Mouse (Mus musculus) liver, postnatal 0 days (tissue): ENCODE measurements around the gene Uqcc2. TPM values are rescaled to one million over a fixed set of nuclear protein-coding genes. Genes with fewer than 3 reads are reported as not detected.

Source experiments
- ATAC-seq: fragments of 200-750 bp; cut with Nextera tagmentation; 2 replicates; pipeline ENCODE4 v1.8.0; 2017; ENCODE audit warnings: mild to moderate bottlenecking, moderate library complexity
- DNase-seq: peaks from one replicate; pipeline ENCODE4 v3.0.0-alpha.2; 2016
- H3K27ac ChIP-seq: fragments of 300-500 bp; sonication (generic); 2 replicates; pipeline ENCODE4 v1.5.1; 2014; ENCODE audit warnings: antibody characterized with exemption, moderate library complexity, mild to moderate bottlenecking, low read depth
- H3K27me3 ChIP-seq: fragments of 300-500 bp; sonication (generic); 2 replicates; pipeline ENCODE4 v1.6.1; 2014; ENCODE audit warnings: low read length, control low read depth, mixed read lengths; ENCODE audit not compliant: insufficient read depth
- H3K36me3 ChIP-seq: fragments of 300-500 bp; sonication (generic); replicated peaks from 2 replicates; pipeline ENCODE4 v1.6.1; 2014; ENCODE audit warnings: mild to moderate bottlenecking, control low read depth, low read length, moderate library complexity, mixed read lengths; ENCODE audit not compliant: insufficient read depth
- H3K4me1 ChIP-seq: fragments of 300-500 bp; sonication (generic); 2 replicates; pipeline ENCODE4 v1.6.1; 2014; ENCODE audit warnings: antibody characterized with exemption, mild to moderate bottlenecking, control low read depth; ENCODE audit not compliant: insufficient read depth
- H3K4me2 ChIP-seq: fragments of 300-500 bp; sonication (generic); 2 replicates; pipeline ENCODE4 v1.6.1; 2014; ENCODE audit warnings: low read depth, mild to moderate bottlenecking, low read length, moderate library complexity, mixed read lengths
- H3K4me3 ChIP-seq: fragments of 300-500 bp; sonication (generic); 2 replicates; pipeline ENCODE4 v1.5.1; 2014; ENCODE audit warnings: low read depth, low read length
- H3K9ac ChIP-seq: fragments of 300-500 bp; sonication (generic); replicated peaks from 2 replicates; pipeline ENCODE4 v1.6.1; 2014; ENCODE audit warnings: mild to moderate bottlenecking, moderate library complexity
- H3K9me3 ChIP-seq: fragments of 300-500 bp; sonication (generic); 2 replicates; pipeline ENCODE4 v1.6.1; 2016; ENCODE audit warnings: mild to moderate bottlenecking, control low read depth, low read length, mixed read lengths
- CTCF ChIP-seq: sonication (generic); IDR thresholded peaks from 2 replicates; pipeline ENCODE4 v1.5.1; 2016; ENCODE audit warnings: antibody characterized with exemption, low read depth
- EP300 ChIP-seq: IDR thresholded peaks from 2 replicates; pipeline ENCODE4 v1.6.1; 2016; ENCODE audit warnings: antibody characterized with exemption, low read depth, mild to moderate bottlenecking
- WGBS: fragments of 180-500 bp; shearing (Covaris S2); extraction: QIAGEN DNeasy Blood & Tissue Kit; methylation state at CpG from one replicate; pipeline ENCODE4 v1.1.7; 2014; ENCODE audit not compliant: insufficient replicate concordance; 5-methylcytosine and 5-hydroxymethylcytosine counted together
- polyA plus RNA-seq: library from polyadenylated mRNA; unstranded; fragments of >200 nt; fragmentation: Nextera tagmentation; extraction: Ambion mirVana; gene quantifications from 2 replicates; pipeline ENCODE4 v1.2.1, GENCODE M21; 2015

Gene Uqcc2
- polyA plus RNA-seq, 1 experiment from 2014 or later = 107 TPM

- WGBS = 75% methylated on average over 8 of the region's 8 CpGs
- Histone ChIP-seq H3K27me3 (no peaks in the 10 kb centered on the region), H3K4me1 (0 out of 2 replicates have a peak, but pooled peaks cover 8% of the 10 kb centered on the region), H3K4me2 (no peak overlapping the region), H3K36me3 (peaks cover 10% of the 10 kb centered on the region), H3K4me3 (no peak overlapping the region), H3K9me3 (no peaks in the 10 kb centered on the region), H3K27ac (no peak overlapping the region), H3K9ac (no peak overlapping the region)
- no peak for TF ChIP-seq EP300
- no peak for TF ChIP-seq CTCF
- DNase-seq (no peak), ATAC-seq (no peak)
Observed at GRCm38 (mm10) chr17:27119954-27120353, 13.8 kb downstream of the Uqcc2 start.

- Histone ChIP-seq H3K27me3 (no peaks in the 10 kb centered on the region), H3K4me1 (0 out of 2 replicates have a peak, but pooled peaks cover 8% of the 10 kb centered on the region), H3K4me2 (no peak overlapping the region), H3K9ac (no peak overlapping the region), H3K27ac (no peak overlapping the region), H3K4me3 (no peak overlapping the region), H3K36me3 (peaks cover 13% of the 10 kb centered on the region), H3K9me3 (no peaks in the 10 kb centered on the region)
- DNase-seq (no peak), ATAC-seq (no peak)
- TF ChIP-seq EP300 (no peak), CTCF (no peak)
- WGBS = 81% methylated on average over 4 of the region's 4 CpGs
Observed at GRCm38 (mm10) chr17:27119540-27119895, 14.2 kb downstream of the Uqcc2 start.

- Histone ChIP-seq H3K27ac (no peak overlapping the region), H3K4me1 (0 out of 2 replicates have a peak, but pooled peaks cover 4% of the 10 kb centered on the region), H3K36me3 (peaks cover 11% of the 10 kb centered on the region), H3K9me3 (no peaks in the 10 kb centered on the region), H3K4me2 (no peak overlapping the region), H3K9ac (no peak overlapping the region), H3K27me3 (no peaks in the 10 kb centered on the region), H3K4me3 (no peak overlapping the region)
- 65% methylated on average over 25 of the region's 25 CpGs for whole genome bisulfite sequencing
- TF ChIP-seq CTCF (no peak), EP300 (no peak)
- no peak for DNase-seq
- ATAC-seq = no peak
Observed at GRCm38 (mm10) chr17:27118676-27119539, 14.8 kb downstream of the Uqcc2 start.

GRCm38 (mm10) chr17:27110072-27110471, 23.6 kb downstream of the Uqcc2 start:
- no peaks in the 10 kb centered on the region for H3K4me1 ChIP-seq

GRCm38 (mm10) chr17:27107936-27108335, 25.8 kb downstream of the Uqcc2 start:
- TF ChIP-seq CTCF (no peak), EP300 (no peak)
- DNase-seq (no peak), ATAC-seq (no peak)
- no peaks in the 10 kb centered on the region for H3K27me3 ChIP-seq
- no peaks in the 10 kb centered on the region for H3K4me1 ChIP-seq
- no peak overlapping the region for H3K27ac ChIP-seq
- H3K9ac ChIP-seq = no peak overlapping the region
- peaks cover 2% of the 10 kb centered on the region; the same call in 1 of the 2 replicates for H3K36me3 ChIP-seq
- WGBS = 72% methylated on average over 6 of the region's 6 CpGs
- H3K4me2 ChIP-seq = no peak overlapping the region
- H3K9me3 ChIP-seq = no peaks in the 10 kb centered on the region
- H3K4me3 ChIP-seq = no peak overlapping the region

More at GRCm38 (mm10) chr17:27110072-27110471, 23.6 kb downstream of the Uqcc2 start:
- H3K27ac ChIP-seq = no peak overlapping the region
- H3K4me3 ChIP-seq = no peak overlapping the region
- DNase-seq = no peak
- H3K36me3 ChIP-seq = peaks cover 5% of the 10 kb centered on the region; the same call in 1 of the 2 replicates
- no peak for TF ChIP-seq CTCF
- no peak for TF ChIP-seq EP300
- no peak overlapping the region for H3K9ac ChIP-seq
- H3K4me2 ChIP-seq = no peak overlapping the region
- ATAC-seq = no peak
- H3K9me3 ChIP-seq = no peaks in the 10 kb centered on the region
- WGBS = 83% methylated on average over 7 of the region's 7 CpGs
- no peaks in the 10 kb centered on the region for H3K27me3 ChIP-seq

- TF ChIP-seq EP300 (no peak), CTCF (peak; percentile 62)
- 83% methylated on average over 9 of the region's 9 CpGs for WGBS
- peaks cover 2% of the 10 kb centered on the region; the same call in 1 of the 2 replicates for H3K36me3 ChIP-seq
- no peak overlapping the region for H3K4me3 ChIP-seq
- no peaks in the 10 kb centered on the region for H3K9me3 ChIP-seq
- no peak overlapping the region for H3K27ac ChIP-seq
- ATAC-seq (no peak), DNase-seq (peak; percentile 47)
- H3K4me2 ChIP-seq = no peak overlapping the region
- no peaks in the 10 kb centered on the region for H3K4me1 ChIP-seq
- H3K9ac ChIP-seq = no peak overlapping the region
- H3K27me3 ChIP-seq = no peaks in the 10 kb centered on the region
Observed at GRCm38 (mm10) chr17:27106745-27107144, 27.0 kb downstream of the Uqcc2 start.
